Mouse (Mus musculus) E14TG2a.4 (cell line): ENCODE measurements around the gene Cpsf4l.

Experiments
- CTCF ChIP-seq: conservative IDR thresholded peaks from 2 replicates; pipeline ENCODE4 v1.5.1; 2014; ENCODE audit warnings: low read length
- NANOG ChIP-seq: IDR thresholded peaks from 2 replicates; pipeline ENCODE4 v1.6.1; 2014; ENCODE audit warnings: borderline replicate concordance, low read length, mixed read lengths
- POU5F1 ChIP-seq: IDR thresholded peaks from 2 replicates; pipeline ENCODE4 v1.6.1; 2014; ENCODE audit warnings: low read length, borderline replicate concordance

GRCm38 (mm10) chr11:113668857-113669256 lies 41.0 kb downstream of the Cpsf4l start:
- TF ChIP-seq CTCF = no peak
- no peak for TF ChIP-seq NANOG
- no peak for TF ChIP-seq POU5F1
